Mouse (Mus musculus) forebrain, embryonic 11.5 days (tissue): ENCODE results near the gene Tmem205. TPM values are rescaled to one million over a fixed set of nuclear protein-coding genes. Genes with fewer than 3 reads are reported as not detected.
A peak's percentile ranks its signal among the peaks of the same experiment; 100 is the strongest.

Source experiments
- ATAC-seq: fragments of 200-750 bp; cut with Nextera tagmentation; replicated peaks from 2 replicates; pipeline ENCODE4 v1.8.0; 2017; ENCODE audit warnings: moderate TSS enrichment; ENCODE audit not compliant: low FRiP score
- DNase-seq: peaks from one replicate; pipeline ENCODE4 v3.0.0-alpha.2; 2017; ENCODE audit warnings: low spot score
- H3K27ac ChIP-seq: fragments of 300-500 bp; sonication (generic); 2 replicates; pipeline ENCODE4 v1.5.1; 2014; ENCODE audit warnings: low read depth, low read length
- H3K27me3 ChIP-seq: fragments of 300-500 bp; sonication (generic); 2 replicates; pipeline ENCODE4 v1.6.1; 2014; ENCODE audit warnings: mild to moderate bottlenecking, low read length, mixed read lengths; ENCODE audit not compliant: control insufficient read depth, insufficient read depth
- H3K36me3 ChIP-seq: fragments of 300-500 bp; sonication (generic); 2 replicates; pipeline ENCODE4 v1.6.1; 2014; ENCODE audit warnings: mild to moderate bottlenecking, low read length, moderate library complexity, mixed read lengths; ENCODE audit not compliant: control insufficient read depth, insufficient read depth
- H3K4me1 ChIP-seq: fragments of 300-500 bp; sonication (generic); replicated peaks from 2 replicates; pipeline ENCODE4 v1.6.1; 2014; ENCODE audit warnings: low read length, mixed read lengths; ENCODE audit not compliant: control insufficient read depth, insufficient read depth
- H3K4me2 ChIP-seq: fragments of 300-500 bp; sonication (generic); 2 replicates; pipeline ENCODE4 v1.6.1; 2014; ENCODE audit warnings: low read depth, mild to moderate bottlenecking, low read length, moderate library complexity, mixed read lengths; ENCODE audit not compliant: severe bottlenecking
- H3K4me3 ChIP-seq: fragments of 300-500 bp; sonication (generic); 2 replicates; pipeline ENCODE4 v1.5.1; 2014; ENCODE audit warnings: low read depth, low read length
- H3K9ac ChIP-seq: fragments of 300-500 bp; sonication (generic); 2 replicates; pipeline ENCODE4 v1.6.1; 2014; ENCODE audit warnings: low read length
- H3K9me3 ChIP-seq: fragments of 300-500 bp; sonication (generic); 2 replicates; pipeline ENCODE4 v1.6.1; 2016; ENCODE audit warnings: low read length, mixed read lengths; ENCODE audit not compliant: control insufficient read depth
- WGBS: fragments of 180-500 bp; shearing (Covaris S2); extraction: QIAGEN DNeasy Blood & Tissue Kit; methylation state at CpG from one replicate; pipeline ENCODE4 v1.1.7; 2014; 5-methylcytosine and 5-hydroxymethylcytosine counted together
- polyA plus RNA-seq: library from polyadenylated mRNA; unstranded; fragments of >200 nt; fragmentation: Nextera tagmentation; extraction: Ambion mirVana; gene quantifications from 2 replicates; pipeline ENCODE4 v1.2.1, GENCODE M21; 2014

Tmem205 gene
- polyA plus RNA-seq, 1 experiment from 2014 or later, result 31.0 TPM

DNA sequence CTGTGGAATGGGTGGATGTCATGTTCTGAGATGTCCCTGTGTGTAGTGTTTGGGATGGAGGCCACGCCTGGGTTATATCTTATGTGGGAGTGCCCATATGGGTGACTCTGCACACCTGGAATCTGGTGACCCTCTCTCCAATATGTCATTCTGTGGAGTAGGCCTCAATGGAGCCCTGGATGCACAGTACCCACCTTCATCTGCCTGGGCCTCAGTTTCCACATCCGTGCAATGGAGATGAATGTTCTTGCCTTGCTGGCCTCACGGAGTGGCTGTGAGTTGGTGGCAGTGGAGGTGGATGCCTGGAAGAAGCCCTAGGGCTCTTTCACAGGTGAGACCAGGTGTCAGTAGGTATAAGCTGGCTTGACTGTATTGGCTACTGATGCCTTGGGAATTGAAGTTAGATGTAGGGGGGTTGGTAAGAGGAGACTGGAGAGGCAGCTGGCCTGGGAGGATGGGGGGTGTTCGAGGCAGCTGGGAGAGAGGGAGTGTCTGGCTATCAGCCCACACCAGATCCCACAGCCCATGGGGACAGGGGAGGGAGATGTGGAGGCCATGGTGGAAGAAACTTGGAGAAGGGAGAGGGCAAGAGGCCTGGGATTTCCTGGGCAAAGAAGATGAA lies 11.0 kb upstream of the Tmem205 start:
- H3K4me3 ChIP-seq, result no peak overlapping the region

DNA sequence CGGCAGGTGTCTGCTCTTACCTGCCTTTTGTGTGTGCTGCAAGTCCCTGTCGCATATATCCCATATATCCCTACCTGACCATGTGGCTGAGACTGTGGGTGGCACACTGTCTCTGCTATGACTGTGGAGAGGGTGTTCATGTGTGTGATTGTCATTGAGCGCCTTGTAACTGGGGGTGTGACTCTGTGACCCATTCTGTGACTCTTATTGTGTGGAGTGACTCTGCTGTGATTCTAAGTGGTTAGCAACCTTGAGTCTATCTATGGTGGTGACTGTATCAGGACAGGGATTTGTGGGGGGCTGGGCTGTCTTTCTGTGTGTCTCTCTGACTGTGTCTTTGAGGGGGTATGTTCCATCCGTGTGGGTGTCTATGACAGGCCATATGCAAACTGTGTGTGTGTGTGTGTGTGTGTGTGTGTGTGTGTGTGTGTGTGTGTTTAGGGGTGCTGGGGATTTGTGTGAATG lies 10.4 kb upstream of the Tmem205 start:
- no peak overlapping the region for H3K27ac ChIP-seq
- H3K36me3 ChIP-seq, result no peaks in the 10 kb centered on the region
- no peaks in the 10 kb centered on the region for H3K9me3 ChIP-seq
- peak overlapping the region; percentile 57 for H3K4me3 ChIP-seq
- 80% methylated on average over 4 of the region's 4 CpGs for WGBS
- no peaks in the 10 kb centered on the region for H3K27me3 ChIP-seq
- H3K9ac ChIP-seq, result 0 out of 2 replicates have a peak overlapping the region, but pooled peaks have one; percentile 81
- ATAC-seq (no peak), DNase-seq (no peak)
- H3K4me2 ChIP-seq, result peak overlapping the region; percentile 85; the same call in 1 of the 2 replicates
- no peaks in the 10 kb centered on the region; the same call in 1 of the 2 replicates for H3K4me1 ChIP-seq

More for the DNA sequence above, 11.0 kb upstream of the Tmem205 start:
- Histone ChIP-seq H3K9me3 (no peaks in the 10 kb centered on the region), H3K4me2 (no peak overlapping the region), H3K4me1 (no peaks in the 10 kb centered on the region; the same call in 1 of the 2 replicates), H3K27ac (no peak overlapping the region), H3K9ac (no peak overlapping the region), H3K36me3 (no peaks in the 10 kb centered on the region), H3K27me3 (no peaks in the 10 kb centered on the region)
- no peak for DNase-seq
- 88% methylated on average over 4 of the region's 4 CpGs for WGBS
- no peak for ATAC-seq

DNA sequence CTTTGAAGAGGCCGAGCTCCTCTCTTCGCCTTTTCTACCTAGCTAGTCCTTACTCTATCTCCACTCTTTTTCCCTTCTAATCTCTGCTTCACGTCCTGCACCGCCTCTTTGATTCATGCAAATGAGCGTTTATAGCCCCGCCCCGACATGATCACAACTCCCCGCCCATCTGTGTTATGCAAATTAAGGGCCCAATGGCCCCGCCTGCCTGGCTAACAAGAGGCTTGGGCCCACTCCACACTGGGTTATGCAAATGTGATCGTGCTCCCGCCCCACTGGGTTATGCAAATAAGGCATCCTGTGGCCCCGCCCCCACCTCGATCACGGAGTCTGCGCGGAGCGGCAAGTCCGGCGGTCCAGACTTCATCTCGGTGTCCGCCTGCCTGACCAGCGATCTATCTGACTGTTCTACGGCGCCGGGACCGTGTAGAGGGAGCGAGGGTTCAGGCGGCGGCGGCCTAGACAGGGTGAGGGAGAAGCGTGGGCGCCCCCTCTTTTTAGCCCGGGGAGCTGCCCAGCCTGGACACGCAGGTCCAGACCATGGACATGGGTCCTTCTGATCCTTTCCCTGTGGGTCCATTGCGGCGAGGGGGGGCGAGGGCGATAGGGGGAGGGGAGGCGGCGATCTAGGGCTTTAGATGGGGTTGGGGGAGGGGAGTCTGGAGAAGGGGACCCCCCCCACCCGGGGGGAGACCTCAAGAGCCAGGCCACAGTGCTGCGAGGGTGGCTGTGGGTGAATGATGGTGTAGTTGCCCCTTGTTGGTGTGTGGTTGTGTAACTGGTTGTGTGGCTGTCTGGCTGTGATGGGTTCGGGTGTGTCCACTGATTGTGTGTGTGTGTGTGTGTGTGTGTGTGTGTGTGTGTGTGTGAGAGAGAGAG lies 9.6 kb upstream of the Tmem205 start, which contains the start of gene Plppr2:
Gene Plppr2 (plus strand): TSS at position 342 of the 879 bp plus-strand sequence.
- Histone ChIP-seq H3K4me1 (no peaks in the 10 kb centered on the region; the same call in 1 of the 2 replicates), H3K27me3 (no peaks in the 10 kb centered on the region), H3K9ac (peak within 1 kb of the TSS; percentile 81), H3K4me3 (peak within 1 kb of the TSS; percentile 57), H3K9me3 (no peaks in the 10 kb centered on the region), H3K36me3 (no peaks in the 10 kb centered on the region), H3K27ac (peak within 1 kb of the TSS; percentile 31; the same call in 1 of the 2 replicates), H3K4me2 (peak within 1 kb of the TSS; percentile 85)
- 3% methylated on average over 43 of the region's 43 CpGs for WGBS
- ATAC-seq (peak; percentile 95), DNase-seq (peak; percentile 98)

DNA sequence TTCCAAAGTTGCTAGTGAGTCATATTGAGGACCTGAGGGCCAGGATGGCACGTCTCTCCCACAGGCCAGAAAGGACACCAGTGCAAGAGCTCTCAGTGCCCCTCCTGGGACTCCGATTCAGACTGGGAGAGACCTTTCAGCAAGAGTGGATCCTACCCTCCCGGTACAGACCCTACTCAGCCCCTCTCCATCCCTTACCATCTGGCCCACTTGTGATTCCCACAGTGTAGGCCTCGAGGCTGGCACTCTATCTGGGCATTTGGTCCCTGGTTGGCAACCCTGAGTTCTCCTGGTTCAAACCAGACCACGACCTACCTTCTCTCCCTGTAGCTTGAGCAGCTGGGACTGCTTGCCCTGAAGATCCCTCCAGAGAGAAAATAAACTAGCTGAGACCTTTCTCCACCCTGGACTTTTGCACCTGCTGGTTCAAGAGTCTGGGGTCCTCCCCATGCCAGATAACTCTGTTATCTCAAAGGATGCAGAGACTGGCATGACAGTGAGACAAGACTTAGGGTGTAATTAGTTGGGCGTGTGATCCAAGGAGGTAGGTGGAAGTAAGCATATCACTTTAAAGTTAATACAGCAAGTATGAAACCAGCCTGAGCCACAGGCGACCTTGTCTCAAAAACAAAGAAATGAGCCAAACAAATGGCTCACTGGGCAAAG lies 8.2 kb upstream of the Tmem205 start:
- Histone ChIP-seq H3K4me1 (no peaks in the 10 kb centered on the region; the same call in 1 of the 2 replicates), H3K27ac (no peak overlapping the region), H3K9me3 (no peaks in the 10 kb centered on the region), H3K27me3 (no peaks in the 10 kb centered on the region), H3K36me3 (no peaks in the 10 kb centered on the region), H3K4me2 (no peak overlapping the region), H3K4me3 (no peak overlapping the region), H3K9ac (no peak overlapping the region)
- ATAC-seq, result no peak
- no peak for DNase-seq
- 83% methylated on average over 7 of the region's 7 CpGs for WGBS

DNA sequence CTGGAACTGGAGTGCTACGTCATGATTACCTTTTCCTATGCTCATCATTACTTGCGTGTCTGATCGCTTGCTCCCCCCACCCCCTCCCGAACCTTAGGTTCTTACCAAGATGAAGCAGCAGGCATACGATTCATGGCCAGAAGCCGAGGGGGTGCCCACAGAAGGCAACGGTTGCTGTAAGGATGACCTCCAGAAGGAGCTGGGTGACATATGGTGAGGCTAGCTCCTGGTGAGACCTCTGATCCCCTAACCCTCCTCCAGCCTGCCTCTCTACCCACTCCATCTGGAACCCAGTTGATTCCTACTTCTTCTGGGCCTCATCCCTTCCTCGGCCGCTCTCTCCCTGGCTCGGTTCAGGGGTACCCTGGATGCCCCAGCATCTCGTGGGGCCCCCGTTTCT lies 6.7 kb upstream of the Tmem205 start:
- Histone ChIP-seq H3K9me3 (no peaks in the 10 kb centered on the region), H3K4me3 (no peak overlapping the region), H3K9ac (no peak overlapping the region), H3K36me3 (no peaks in the 10 kb centered on the region), H3K27me3 (no peaks in the 10 kb centered on the region), H3K27ac (no peak overlapping the region), H3K4me1 (no peaks in the 10 kb centered on the region; the same call in 1 of the 2 replicates), H3K4me2 (no peak overlapping the region)
- DNase-seq (no peak), ATAC-seq (no peak)
- WGBS, result 92% methylated on average over 12 of the region's 12 CpGs

DNA sequence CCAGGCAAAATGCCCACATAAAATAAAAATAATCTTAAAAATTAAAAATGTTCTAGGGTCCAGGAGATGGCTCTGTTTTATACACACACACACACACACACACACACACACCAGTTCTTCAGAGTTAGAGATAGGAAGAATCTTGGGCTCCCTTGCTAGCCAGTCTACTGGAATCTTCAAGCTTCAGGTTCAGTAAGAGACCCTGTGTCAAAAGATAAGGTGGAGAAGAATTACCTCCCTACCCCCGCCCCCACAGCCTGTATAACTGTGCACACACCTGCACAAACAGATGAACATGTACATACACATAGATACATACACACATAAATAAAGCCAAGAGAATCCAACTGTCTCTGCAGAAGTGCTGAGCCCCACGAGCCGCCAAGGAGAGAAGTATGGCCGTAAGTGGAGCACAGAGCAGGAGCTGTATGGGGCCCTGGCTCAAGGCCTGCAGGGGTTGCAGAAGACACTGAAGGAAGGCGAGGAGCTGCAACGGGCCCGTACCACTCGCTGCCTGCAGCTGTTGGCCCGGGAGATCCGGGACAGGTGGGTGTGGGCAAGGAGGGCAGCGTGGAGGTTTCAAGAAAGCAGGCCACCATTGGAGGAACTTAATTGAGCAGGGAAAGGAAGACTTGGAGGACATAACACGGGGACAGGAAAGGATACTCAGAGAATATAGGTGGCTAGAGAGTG lies 5.2 kb upstream of the Tmem205 start:
- Histone ChIP-seq H3K27ac (no peak overlapping the region), H3K4me2 (no peak overlapping the region), H3K9me3 (no peaks in the 10 kb centered on the region), H3K4me1 (no peaks in the 10 kb centered on the region; the same call in 1 of the 2 replicates), H3K27me3 (no peaks in the 10 kb centered on the region), H3K4me3 (no peak overlapping the region), H3K36me3 (no peaks in the 10 kb centered on the region), H3K9ac (no peak overlapping the region)
- ATAC-seq (no peak), DNase-seq (no peak)
- WGBS, result 57% methylated on average over 12 of the region's 12 CpGs

DNA sequence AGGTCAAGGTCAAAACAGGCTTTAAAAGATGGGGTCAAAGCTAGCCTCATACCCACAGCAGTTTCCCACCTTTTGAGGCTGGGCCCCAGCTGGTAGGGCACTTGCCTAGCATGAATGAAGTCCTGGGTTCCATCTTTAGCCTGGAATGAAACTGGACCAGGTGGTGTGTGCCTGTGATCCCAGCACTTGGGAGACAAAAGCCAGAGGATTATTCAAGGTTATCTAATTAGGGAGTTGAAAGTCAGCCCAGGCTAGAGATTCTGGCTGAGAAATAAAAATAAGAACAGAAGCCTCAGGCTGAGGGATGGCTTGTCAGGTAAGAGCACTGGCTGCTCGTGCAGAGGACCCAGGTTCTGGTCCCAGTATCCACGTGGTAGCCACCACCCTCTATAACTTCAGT lies 4.7 kb upstream of the Tmem205 start:
- Histone ChIP-seq H3K4me3 (no peak overlapping the region), H3K4me1 (no peaks in the 10 kb centered on the region), H3K27me3 (no peaks in the 10 kb centered on the region), H3K27ac (no peak overlapping the region), H3K36me3 (no peaks in the 10 kb centered on the region), H3K4me2 (no peak overlapping the region), H3K9ac (no peak overlapping the region), H3K9me3 (no peaks in the 10 kb centered on the region)
- ATAC-seq (no peak), DNase-seq (no peak)
- WGBS, result 45% methylated on average over 2 of the region's 2 CpGs

DNA sequence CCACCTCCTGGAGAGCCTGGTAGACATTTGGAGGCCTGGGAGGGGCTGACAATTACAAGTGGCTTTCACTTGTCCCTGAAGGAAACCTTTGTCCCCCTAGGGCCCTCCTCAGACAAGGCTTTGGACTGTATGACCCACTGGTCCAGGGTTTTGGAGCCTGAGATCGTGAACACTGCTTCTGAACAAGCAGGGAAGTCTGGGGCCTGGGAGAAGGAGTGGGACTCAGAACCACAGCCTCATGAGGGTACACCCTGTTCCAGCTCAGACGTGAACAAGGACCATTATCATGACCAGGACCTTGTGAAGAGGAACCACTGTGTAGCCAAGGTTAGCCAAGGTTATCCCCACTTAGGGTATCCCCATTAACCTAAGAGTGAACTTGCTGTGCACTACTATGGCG lies 1.9 kb upstream of the Tmem205 start:
- Histone ChIP-seq H3K27ac (no peak overlapping the region), H3K27me3 (no peaks in the 10 kb centered on the region), H3K4me3 (no peak overlapping the region), H3K4me1 (peaks cover 6% of the 10 kb centered on the region; the same call in 1 of the 2 replicates), H3K9ac (no peak overlapping the region), H3K36me3 (no peaks in the 10 kb centered on the region), H3K4me2 (no peak overlapping the region), H3K9me3 (no peaks in the 10 kb centered on the region)
- 81% methylated on average over 3 of the region's 3 CpGs for WGBS
- no peak for DNase-seq
- ATAC-seq, result no peak
